Mouse (Mus musculus) splenic B cell, adult 2 months (primary cell): ENCODE results near the gene Klc2.

Source experiments
- DNase-seq: peaks from one replicate; pipeline ENCODE4 v3.0.0-alpha.2; 2011; ENCODE audit warnings: low read depth, low spot score
- H3K27me3 ChIP-seq: 2 replicates; pipeline ENCODE4 v1.6.1; 2012; ENCODE audit warnings: mild to moderate bottlenecking, low read length, moderate library complexity, mixed read lengths; ENCODE audit not compliant: control insufficient read depth, poor library complexity, insufficient read depth, severe bottlenecking
- H3K36me3 ChIP-seq: 2 replicates; pipeline ENCODE4 v1.6.1; 2012; ENCODE audit warnings: mild to moderate bottlenecking, low read length, moderate library complexity, mixed read lengths; ENCODE audit not compliant: control insufficient read depth, poor library complexity, insufficient read depth, severe bottlenecking

The Klc2 gene

GRCm38 (mm10) chr19:5072389-5073019 is 45.9 kb downstream of the Klc2 start:
- DNase-seq: no peak
- Histone ChIP-seq H3K27me3 (peaks cover 2% of the 10 kb centered on the region; the same call in 1 of the 2 replicates), H3K36me3 (no peaks in the 10 kb centered on the region)

GRCm38 (mm10) chr19:5071545-5072369 is 46.6 kb downstream of the Klc2 start:
- peak; percentile 79 for DNase-seq

GRCm38 (mm10) chr19:5071077-5071476 is 47.3 kb downstream of the Klc2 start:
- no peaks in the 10 kb centered on the region for H3K36me3 ChIP-seq
- peaks cover 2% of the 10 kb centered on the region; the same call in 1 of the 2 replicates for H3K27me3 ChIP-seq
- no peak for DNase-seq

More at GRCm38 (mm10) chr19:5071545-5072369, 46.6 kb downstream of the Klc2 start:
- peaks cover 2% of the 10 kb centered on the region; the same call in 1 of the 2 replicates for H3K27me3 ChIP-seq
- no peaks in the 10 kb centered on the region for H3K36me3 ChIP-seq

DNA sequence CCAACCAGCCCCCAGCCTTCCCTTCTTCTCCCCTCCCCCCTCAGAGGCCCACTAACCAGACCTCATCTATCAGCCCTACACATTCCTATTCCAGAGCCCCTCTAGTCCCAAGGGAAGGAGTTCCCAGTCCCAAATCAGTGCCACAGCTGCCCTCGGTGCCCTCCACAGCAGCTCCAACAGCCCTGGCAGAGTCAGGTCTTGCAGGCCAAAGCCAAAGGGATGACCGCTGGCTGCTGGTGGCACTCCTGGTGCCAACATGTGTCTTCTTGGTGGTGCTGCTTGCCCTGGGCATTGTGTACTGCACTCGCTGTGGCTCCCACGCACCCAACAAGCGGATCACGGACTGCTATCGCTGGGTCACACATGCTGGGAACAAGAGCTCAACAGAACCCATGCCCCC is 48.4 kb downstream of the Klc2 start:
- Histone ChIP-seq H3K36me3 (no peaks in the 10 kb centered on the region), H3K27me3 (peaks cover 2% of the 10 kb centered on the region; the same call in 1 of the 2 replicates)
- no peak for DNase-seq

DNA sequence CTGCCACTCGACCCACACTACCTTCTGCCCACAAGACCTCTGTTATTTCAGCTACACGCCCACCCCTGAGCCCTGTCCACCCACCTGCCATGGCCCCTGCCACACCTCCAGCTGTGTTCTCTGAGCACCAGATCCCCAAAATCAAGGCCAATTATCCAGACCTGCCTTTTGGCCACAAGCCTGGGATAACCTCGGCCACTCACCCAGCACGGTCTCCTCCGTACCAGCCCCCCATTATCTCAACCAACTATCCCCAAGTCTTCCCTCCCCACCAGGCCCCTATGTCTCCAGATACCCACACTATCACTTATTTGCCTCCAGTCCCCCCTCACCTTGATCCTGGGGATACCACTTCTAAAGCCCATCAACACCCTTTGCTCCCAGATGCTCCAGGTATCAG is 48.9 kb downstream of the Klc2 start:
- no peak for DNase-seq
- Histone ChIP-seq H3K27me3 (peaks cover 2% of the 10 kb centered on the region; the same call in 1 of the 2 replicates), H3K36me3 (no peaks in the 10 kb centered on the region)

DNA sequence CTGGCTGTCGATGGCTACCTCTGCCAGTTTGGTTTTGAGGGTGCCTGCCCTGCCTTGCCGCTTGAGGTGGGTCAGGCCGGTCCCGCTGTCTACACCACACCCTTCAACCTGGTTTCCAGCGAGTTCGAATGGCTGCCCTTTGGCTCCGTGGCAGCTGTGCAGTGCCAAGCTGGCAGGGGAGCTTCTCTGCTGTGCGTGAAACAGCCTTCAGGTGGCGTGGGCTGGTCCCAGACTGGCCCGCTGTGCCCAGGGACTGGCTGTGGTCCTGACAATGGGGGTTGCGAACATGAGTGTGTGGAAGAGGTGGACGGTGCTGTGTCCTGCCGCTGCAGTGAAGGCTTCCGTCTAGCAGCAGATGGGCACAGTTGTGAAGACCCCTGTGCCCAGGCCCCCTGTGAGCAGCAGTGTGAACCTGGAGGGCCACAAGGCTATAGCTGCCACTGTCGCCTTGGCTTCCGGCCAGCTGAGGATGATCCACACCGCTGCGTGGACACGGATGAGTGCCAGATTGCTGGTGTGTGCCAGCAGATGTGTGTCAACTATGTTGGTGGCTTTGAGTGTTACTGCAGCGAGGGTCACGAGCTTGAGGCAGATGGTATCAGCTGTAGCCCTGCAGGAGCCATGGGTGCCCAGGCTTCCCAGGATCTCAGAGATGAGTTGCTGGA is 49.7 kb downstream of the Klc2 start:
- no peaks in the 10 kb centered on the region for H3K36me3 ChIP-seq
- H3K27me3 ChIP-seq: peaks cover 2% of the 10 kb centered on the region; the same call in 1 of the 2 replicates
- DNase-seq: no peak

GRCm38 (mm10) chr19:5067867-5068569 is 50.3 kb downstream of the Klc2 start, which contains the start of gene Cd248:
TSS of gene Cd248 (plus strand) at chr19:5068078.
- Histone ChIP-seq H3K27me3 (peaks cover 2% of the 10 kb centered on the region; the same call in 1 of the 2 replicates), H3K36me3 (no peaks in the 10 kb centered on the region)
- peak; percentile 50 for DNase-seq

- Histone ChIP-seq H3K27me3 (peaks cover 2% of the 10 kb centered on the region; the same call in 1 of the 2 replicates), H3K36me3 (no peaks in the 10 kb centered on the region)
- no peak for DNase-seq
Measured at GRCm38 (mm10) chr19:5067040-5067799, 51.1 kb downstream of the Klc2 start.

DNA sequence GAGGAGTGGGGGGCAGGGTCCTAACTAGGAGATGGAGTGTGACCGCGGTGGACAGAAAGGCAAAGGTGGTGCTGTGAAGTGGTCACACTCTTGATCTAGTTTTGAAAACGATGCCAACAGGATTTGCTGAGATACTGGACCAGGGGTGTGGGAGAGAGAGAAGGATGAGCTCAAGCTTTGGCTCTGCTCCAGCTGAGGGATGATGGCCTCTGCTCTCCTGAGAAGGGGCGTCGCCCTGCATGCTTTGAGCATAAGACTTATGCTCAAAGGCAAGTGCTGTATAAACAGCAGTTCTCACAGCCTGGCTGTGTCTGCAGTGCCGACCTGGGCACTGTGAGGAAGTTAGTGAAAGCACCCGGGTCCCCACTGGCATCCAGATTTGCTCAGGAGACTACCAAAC is 53.3 kb downstream of the Klc2 start:
- H3K27me3 ChIP-seq: 0 out of 2 replicates have a peak, but pooled peaks cover 2% of the 10 kb centered on the region
- H3K36me3 ChIP-seq: no peaks in the 10 kb centered on the region
- DNase-seq: no peak

- DNase-seq: no peak
- no peaks in the 10 kb centered on the region for H3K27me3 ChIP-seq
Measured at GRCm38 (mm10) chr19:5062446-5062845, 55.9 kb downstream of the Klc2 start.

GRCm38 (mm10) chr19:5062041-5062440 is 56.3 kb downstream of the Klc2 start:
- Histone ChIP-seq H3K27me3 (no peaks in the 10 kb centered on the region), H3K36me3 (no peaks in the 10 kb centered on the region)
- no peak for DNase-seq

More at GRCm38 (mm10) chr19:5062446-5062845, 55.9 kb downstream of the Klc2 start:
- no peaks in the 10 kb centered on the region for H3K36me3 ChIP-seq

- no peaks in the 10 kb centered on the region for H3K27me3 ChIP-seq
- H3K36me3 ChIP-seq: no peaks in the 10 kb centered on the region
- DNase-seq: no peak
Measured at GRCm38 (mm10) chr19:5060365-5061330, 57.7 kb downstream of the Klc2 start.
